Mouse (Mus musculus): ENCODE results near the gene 1110008P14Rik. TPM values are rescaled to one million over a fixed set of nuclear protein-coding genes. Genes with fewer than 3 reads are reported as not detected.

1110008P14Rik gene
- total RNA-seq, 2 experiments from 2014 or later, result 341 to 349 TPM

DNA sequence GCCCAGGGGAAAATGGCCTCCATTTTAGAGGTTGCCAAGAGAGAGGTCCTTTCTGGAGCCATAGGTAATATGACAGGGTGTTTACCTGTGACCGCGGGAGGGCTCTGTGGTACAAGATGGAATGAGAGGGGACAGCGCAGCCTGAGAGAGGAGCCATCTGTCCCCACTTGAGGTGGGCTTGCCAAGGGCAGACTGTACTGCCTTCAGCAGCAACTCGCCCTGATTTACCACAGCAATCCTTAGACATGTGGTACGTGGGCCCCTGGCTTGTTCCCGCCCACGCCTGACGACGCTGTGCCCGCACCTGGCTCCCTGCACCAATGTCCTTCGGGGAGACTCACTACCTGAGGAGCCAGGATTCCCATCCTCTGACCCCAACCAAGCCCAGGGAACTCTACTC is 33.4 kb downstream of the 1110008P14Rik start:
- intact Hi-C loops (cut with DNase I), result no loop called here
- DNase-seq (ENCODE audit: extremely low spot score in 1 of 2, low spot score in 2 of 2), result peak in 1 of 2 experiments; percentile 69
- peak overlapping the region; percentile 99 for H3K27ac ChIP-seq
- no peak for TF ChIP-seq CTCF (IDR thresholded peaks at IDR 0.05)
- H3K4me3 ChIP-seq, result peak overlapping the region; percentile 92

DNA sequence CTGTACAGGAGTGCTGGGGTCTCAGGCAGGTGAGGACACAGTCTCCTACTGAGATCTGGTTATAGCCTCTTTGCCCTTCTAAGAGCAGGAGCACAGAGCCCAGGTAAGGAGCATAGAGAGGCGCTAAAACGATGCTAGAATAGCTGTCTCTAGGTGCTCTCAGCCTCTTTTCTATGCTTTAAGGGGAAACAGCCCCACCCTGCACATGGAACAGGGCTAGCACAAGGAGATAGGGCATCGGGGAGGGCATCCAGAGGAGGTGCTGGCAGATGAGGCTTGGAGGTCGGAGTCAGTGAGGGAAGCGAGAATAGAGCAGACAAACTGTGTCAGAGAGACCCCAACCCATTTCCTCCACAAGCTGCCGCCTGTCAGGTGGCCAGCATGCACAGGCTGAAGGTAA is 34.7 kb downstream of the 1110008P14Rik start:
- peak overlapping the region; percentile 99 for H3K27ac ChIP-seq
- TF ChIP-seq CTCF (IDR thresholded peaks at IDR 0.05), result no peak
- no peak for DNase-seq (ENCODE audit: extremely low spot score in 1 of 2, low spot score in 2 of 2)
- no peak overlapping the region; the same call in 1 of the 2 replicates for H3K4me3 ChIP-seq
- intact Hi-C loops (cut with DNase I), result no loop called here

DNA sequence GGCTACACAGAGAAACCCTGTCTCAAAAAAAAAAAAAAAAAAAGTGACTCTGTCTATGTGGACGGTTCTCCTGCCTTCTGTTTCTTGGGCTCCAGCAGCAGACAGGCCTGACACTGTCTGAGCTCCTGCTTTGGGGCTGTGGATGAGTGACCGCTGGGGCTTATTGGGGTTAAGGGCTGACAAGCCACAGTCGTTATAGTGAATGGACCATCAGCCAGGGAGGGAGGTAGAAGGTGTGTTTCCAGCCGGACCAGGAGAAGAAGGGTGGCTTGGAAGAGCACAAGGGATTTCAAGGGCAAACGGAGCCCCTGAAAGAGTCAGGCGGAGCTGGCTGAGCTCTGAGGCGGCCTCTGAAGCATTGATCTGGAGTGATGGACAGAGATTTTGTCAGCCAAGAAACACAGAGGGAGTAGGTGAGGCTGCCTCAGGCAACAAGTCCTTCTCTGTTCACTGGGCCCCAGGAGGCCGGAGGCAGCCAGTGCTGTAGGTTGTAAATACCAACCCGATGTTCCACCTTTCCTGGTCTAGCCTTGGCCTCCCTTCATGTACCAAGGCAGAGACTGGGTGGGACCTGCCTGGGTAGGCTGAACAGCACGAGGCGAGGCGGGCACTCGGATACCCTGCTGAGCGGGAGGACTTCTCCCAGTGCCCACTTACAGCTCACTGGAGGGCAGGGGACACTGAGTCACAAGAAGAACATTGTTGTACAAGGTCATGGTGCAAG is 37.0 kb downstream of the 1110008P14Rik start:
- intact Hi-C loops (cut with DNase I), result loop anchor here (1.0 kb wide), 1 partner anchor 31 kb away; no protein-coding TSS in a partner anchor
- H3K27ac ChIP-seq, result peak overlapping the region; percentile 96
- TF ChIP-seq CTCF (IDR thresholded peaks at IDR 0.05), result no peak

DNA sequence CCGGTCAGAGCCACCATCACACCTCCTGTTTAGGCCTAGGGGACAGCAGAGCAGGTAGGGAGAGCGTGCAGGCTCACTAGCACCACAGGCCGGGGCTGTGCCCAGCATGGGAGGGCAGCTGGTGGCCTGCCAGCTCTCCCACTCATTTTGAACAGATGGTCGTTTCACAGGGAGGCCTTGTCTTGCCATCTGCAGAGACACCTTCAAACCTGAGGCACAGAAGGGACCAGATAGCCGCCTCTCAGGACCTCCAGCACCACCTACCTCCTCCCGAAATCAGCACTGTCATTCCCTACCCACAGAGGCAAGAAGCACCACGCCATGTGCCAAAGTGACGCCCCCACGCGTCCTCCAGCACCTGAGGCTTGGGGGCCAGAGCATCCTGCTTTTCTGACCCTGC is 37.7 kb downstream of the 1110008P14Rik start:
- Histone ChIP-seq H3K4me3 (no peak overlapping the region), H3K27ac (peak overlapping the region; percentile 96)
- intact Hi-C loops (cut with DNase I), result loop anchor here (1.0 kb wide), 1 partner anchor 31 kb away; no protein-coding TSS in a partner anchor
- no peak for TF ChIP-seq CTCF (IDR thresholded peaks at IDR 0.05)
- DNase-seq (ENCODE audit: extremely low spot score in 1 of 2, low spot score in 2 of 2), result peak in 1 of 2 experiments; percentile 82

More for the DNA sequence above, 37.0 kb downstream of the 1110008P14Rik start:
- DNase-seq (ENCODE audit: extremely low spot score in 1 of 2, low spot score in 2 of 2), result no peak
- H3K4me3 ChIP-seq, result no peak overlapping the region; the same call in 1 of the 2 replicates

DNA sequence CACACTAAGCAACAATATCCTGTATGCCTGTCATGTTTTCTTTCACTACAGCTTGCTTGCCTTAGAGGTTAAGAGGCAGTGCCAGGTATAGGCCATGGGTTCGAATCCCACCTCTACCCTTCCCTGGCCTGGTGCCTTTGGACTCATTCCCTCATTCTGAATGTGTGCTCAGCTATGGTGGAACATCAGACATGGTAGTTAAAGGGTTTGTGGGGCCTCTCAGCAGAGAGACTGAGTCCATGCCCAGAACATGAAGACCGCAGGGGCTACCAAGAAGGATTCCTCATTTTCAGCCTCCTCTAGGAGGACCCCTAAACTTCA is 38.4 kb downstream of the 1110008P14Rik start:
- Histone ChIP-seq H3K27ac (peak overlapping the region; percentile 96), H3K4me3 (no peak overlapping the region)
- no peak for DNase-seq (ENCODE audit: extremely low spot score in 1 of 2, low spot score in 2 of 2)
- intact Hi-C loops (cut with DNase I), result no loop called here
- TF ChIP-seq CTCF (IDR thresholded peaks at IDR 0.05), result no peak

DNA sequence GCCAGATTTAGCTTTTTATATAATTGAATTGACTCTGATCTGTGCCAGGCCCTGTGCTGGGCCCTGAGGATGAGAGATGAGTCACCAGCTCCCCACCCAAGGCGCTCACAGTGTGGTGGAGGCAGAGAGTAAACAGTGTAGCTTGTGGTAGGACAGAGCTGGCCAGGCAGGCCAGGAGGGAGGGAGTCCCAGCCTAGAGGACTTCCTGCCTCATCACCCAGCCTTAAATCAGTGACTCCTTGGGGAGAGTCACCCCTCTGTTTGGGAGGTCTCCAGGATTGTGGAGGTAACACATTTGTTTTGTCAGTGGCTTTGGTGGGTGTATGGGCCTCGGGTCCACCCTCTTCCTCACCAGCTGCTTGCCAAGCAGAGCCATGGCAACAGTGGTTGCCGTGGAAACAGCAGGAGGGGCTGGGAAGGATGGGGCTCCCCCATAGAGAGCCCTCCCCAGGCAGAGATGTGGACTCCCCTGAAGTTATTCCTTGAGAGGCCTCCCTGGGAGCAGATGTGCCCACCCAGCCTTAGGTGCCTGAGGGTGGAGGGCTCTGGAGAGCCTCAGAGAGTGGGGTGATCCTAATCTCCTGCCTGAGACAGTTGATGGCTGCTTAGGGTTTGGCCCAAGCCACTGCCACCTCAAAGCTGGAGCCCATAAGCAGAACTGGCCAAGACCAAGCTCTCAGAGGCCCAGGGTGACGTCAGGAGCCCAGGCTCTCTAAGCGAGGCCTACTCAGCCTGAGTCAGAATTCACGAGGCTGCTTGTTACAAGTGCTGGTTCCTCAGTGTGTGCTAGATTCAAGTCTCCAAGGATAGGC is 39.0 kb downstream of the 1110008P14Rik start:
- intact Hi-C loops (cut with DNase I), result no loop called here
- no peak for TF ChIP-seq CTCF (IDR thresholded peaks at IDR 0.05)
- peak; percentile 72 to 80 for DNase-seq (ENCODE audit: extremely low spot score in 1 of 2, low spot score in 2 of 2)
- H3K4me3 ChIP-seq, result no peak overlapping the region
- H3K27ac ChIP-seq, result peak overlapping the region; percentile 96

DNA sequence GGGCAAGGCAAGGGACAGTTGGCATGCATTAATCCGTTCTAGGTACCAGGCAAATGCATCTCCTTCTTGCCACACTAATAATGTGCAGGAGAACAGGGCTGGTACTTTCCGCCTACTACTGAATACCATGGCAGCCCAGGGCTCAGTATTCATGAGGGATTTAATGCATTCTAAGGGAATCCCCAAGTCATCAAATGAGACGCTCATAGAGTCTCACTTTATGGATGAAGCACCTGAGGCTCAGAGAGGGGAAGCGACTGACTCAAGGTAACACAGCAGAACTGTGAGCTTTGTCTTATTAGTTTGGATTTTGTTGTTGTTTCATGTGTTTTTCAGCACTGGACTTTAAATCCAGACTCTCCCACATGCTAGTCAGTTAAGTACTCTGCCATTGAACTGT is 39.7 kb downstream of the 1110008P14Rik start:
- intact Hi-C loops (cut with DNase I), result no loop called here
- no peak for DNase-seq (ENCODE audit: extremely low spot score in 1 of 2, low spot score in 2 of 2)
- no peak overlapping the region for H3K4me3 ChIP-seq
- H3K27ac ChIP-seq, result peak overlapping the region; percentile 96
- no peak for TF ChIP-seq CTCF (IDR thresholded peaks at IDR 0.05)

DNA sequence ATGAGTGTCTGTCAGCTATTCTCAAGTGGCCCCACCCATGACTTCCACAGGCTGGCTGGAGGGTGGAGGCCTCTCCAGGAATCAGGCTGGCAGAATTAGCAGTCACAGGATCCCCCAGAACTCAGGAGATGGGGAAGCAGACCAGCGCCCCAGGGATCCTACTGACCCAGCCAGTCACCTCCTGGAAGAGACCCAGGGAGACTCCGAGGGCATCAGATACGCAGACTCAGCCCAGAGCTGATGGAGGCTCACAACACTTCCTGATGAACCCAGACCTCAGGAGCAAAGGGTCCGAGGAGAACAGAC is 40.2 kb downstream of the 1110008P14Rik start:
- no peak overlapping the region for H3K4me3 ChIP-seq

DNA sequence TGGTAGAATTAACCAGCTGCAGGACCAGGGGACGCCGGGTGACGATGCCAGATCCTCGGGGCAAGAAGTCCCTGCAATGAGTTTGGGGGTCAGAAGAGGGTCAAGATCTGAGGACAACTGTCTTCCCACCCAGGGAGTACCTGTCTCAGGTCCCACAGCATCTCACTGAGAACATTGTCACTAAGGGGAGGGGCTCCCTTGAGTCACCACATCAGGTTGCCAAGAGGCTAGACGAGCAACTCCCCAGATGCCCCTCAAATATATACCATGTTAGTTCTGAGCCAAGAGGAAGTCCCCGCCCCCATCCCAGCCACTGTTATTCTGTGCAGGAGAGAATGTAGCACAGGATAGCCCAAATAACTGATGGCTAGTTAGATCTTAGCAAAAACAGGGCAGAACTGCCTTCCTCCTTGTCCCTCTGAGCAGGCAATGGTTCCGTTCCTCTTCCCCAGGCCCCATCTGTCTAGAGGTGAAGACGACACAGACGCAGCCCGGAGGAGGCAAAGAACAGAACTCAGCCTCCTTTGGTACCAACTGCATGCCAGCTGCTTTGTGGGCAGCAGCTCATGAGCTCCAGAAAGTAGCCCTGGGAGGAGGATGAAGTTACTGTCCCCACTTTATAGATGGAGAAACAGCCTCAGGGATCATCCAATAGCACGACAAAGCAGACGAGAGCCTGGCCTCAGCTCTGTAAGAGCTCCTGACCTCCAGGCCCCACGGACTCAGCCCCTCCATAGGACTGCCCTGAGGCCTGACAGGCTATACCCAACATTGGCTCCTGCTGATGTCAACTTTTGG is 40.7 kb downstream of the 1110008P14Rik start:
- Histone ChIP-seq H3K27ac (peak overlapping the region; percentile 96), H3K4me3 (no peak overlapping the region)
- no peak for DNase-seq (ENCODE audit: extremely low spot score in 1 of 2, low spot score in 2 of 2)
- no peak for TF ChIP-seq CTCF (IDR thresholded peaks at IDR 0.05)
- intact Hi-C loops (cut with DNase I), result no loop called here

More for the DNA sequence above, 40.2 kb downstream of the 1110008P14Rik start:
- no peak for DNase-seq (ENCODE audit: extremely low spot score in 1 of 2, low spot score in 2 of 2)
- no peak for TF ChIP-seq CTCF (IDR thresholded peaks at IDR 0.05)
- peak overlapping the region; percentile 96 for H3K27ac ChIP-seq
- intact Hi-C loops (cut with DNase I), result no loop called here

DNA sequence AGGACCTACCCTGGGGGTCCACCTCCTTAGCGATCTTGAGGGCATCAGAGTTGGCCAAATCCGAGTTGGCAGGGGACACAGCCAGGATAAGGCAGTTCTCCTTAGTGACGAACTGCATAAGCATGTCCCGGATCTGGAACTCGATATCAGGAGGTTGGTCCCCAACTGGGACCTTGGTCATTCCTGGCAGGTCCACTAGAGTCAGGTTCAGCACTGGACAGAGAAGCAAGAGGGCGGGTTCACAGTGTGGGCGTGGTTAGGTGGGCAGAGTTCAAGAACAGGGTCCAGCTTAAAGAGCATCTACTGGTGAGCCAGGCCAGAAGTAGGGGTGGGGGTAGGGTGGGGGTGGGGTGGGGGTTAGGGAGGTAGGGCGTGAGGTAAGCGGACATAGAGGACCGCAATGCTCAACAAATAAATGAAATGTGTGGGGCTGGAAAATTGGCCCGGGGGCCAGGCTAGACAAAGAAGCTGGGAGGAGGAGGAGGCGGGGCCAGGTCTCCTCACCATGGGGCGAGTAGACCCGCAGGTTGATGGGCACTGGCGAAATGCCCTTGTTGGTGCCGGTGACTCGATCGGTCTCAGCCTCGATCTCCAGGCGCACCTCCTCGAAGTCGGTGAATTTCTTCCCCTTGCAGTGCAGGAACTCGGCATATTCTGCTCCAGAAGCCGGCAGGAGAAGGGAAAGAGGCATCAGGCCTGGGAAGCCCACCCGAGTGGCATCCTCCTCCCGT is 41.7 kb downstream of the 1110008P14Rik start:
- TF ChIP-seq CTCF (IDR thresholded peaks at IDR 0.05), result no peak
- H3K4me3 ChIP-seq, result no peak overlapping the region
- no peak for DNase-seq (ENCODE audit: extremely low spot score in 1 of 2, low spot score in 2 of 2)
- peak overlapping the region; percentile 96 for H3K27ac ChIP-seq
- intact Hi-C loops (cut with DNase I), result no loop called here

DNA sequence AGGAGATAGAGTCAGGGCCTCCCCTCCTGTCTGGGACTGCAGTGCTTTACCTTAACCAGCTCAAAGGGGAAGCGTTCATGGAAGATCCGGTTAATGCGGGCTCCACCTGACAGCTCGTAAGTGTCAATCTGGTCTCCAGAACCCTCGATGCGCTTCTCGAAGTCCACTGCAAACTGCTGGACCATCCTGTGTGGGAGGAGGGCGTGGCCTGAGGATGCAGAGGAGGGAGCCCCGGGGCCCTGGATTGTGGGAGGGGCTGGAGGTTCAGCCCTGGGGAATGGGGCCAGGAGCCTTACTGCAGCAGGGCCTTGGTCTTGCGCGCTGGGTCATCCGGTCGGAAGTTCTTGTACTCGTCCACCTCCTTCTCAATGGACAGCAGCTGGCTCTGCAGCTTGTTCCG is 45.9 kb downstream of the 1110008P14Rik start:
- intact Hi-C loops (cut with DNase I), result no loop called here
- DNase-seq (ENCODE audit: extremely low spot score in 1 of 2, low spot score in 2 of 2), result no peak
- no peak overlapping the region for H3K4me3 ChIP-seq
- TF ChIP-seq CTCF (IDR thresholded peaks at IDR 0.05), result no peak
- peak overlapping the region; percentile 51; the same call in 1 of the 2 replicates for H3K27ac ChIP-seq

Data from left cerebral cortex, adult 2 months (tissue).